Mouse (Mus musculus): ENCODE measurements around the gene Tmem121.

DNA sequence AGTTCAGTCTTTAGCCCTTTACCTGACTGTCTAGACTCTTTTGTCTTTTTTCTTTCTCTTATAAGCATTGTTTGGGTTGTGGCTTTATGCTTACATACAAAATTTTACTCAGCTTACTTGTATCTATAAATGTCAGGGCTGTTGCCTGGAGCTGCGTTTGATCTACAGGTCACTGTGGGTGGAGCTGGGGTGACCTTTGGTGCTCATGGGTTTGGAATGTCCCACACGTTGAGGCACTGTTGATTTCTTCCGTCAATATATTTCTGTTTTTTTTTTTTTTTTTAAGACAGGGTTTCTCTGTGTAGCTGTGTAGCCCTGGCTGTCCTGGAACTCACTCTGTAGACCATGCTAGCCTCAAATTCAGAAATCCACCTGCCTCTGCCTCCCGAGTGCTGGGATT is 4.7 kb upstream of the Tmem121 start:
- TF ChIP-seq GATA1 (IDR thresholded peaks at IDR 0.05; ENCODE audit: borderline replicate concordance, low read length) = no peak
- no peak for TF ChIP-seq FLI1 (IDR thresholded peaks at IDR 0.05; ENCODE audit: low read length)
